Mouse (Mus musculus) CD4-positive, CD25-positive, alpha-beta regulatory T cell (primary cell): ENCODE data around the gene Tm4sf19. TPM values are rescaled to one million over a fixed set of nuclear protein-coding genes. Genes with fewer than 3 reads are reported as not detected.

Experiments
- polyA plus RNA-seq: library from polyadenylated mRNA; unstranded; fragments of 100-300 nt; shearing (Covaris generic); gene quantifications from one replicate; pipeline ENCODE4 v1.2.1, GENCODE M21; 2017

The Tm4sf19 gene
- not detected for polyA plus RNA-seq

DNA sequence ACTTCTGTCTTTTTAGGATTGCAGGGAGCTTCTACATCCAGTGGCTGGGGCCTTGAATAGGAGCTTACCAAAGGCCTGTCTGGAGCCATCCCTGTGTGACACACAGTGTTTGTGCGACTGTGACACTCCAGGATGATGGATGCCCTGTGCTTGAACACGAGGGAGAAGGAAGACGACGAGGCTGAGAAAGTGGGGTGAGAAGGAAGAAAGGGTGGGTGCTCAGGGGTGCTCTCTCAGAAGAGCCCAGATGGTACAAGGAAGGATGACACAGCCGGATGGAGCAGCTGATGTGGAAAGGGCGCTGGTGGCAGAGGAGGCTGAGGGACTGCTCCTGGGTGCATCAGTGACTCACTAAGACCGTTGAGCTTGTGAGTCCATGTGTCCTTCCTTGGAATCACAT, at the start of gene Tm4sf19:
Tm4sf19 (plus strand) TSS at position 240 of the 400 bp plus-strand sequence.

DNA sequence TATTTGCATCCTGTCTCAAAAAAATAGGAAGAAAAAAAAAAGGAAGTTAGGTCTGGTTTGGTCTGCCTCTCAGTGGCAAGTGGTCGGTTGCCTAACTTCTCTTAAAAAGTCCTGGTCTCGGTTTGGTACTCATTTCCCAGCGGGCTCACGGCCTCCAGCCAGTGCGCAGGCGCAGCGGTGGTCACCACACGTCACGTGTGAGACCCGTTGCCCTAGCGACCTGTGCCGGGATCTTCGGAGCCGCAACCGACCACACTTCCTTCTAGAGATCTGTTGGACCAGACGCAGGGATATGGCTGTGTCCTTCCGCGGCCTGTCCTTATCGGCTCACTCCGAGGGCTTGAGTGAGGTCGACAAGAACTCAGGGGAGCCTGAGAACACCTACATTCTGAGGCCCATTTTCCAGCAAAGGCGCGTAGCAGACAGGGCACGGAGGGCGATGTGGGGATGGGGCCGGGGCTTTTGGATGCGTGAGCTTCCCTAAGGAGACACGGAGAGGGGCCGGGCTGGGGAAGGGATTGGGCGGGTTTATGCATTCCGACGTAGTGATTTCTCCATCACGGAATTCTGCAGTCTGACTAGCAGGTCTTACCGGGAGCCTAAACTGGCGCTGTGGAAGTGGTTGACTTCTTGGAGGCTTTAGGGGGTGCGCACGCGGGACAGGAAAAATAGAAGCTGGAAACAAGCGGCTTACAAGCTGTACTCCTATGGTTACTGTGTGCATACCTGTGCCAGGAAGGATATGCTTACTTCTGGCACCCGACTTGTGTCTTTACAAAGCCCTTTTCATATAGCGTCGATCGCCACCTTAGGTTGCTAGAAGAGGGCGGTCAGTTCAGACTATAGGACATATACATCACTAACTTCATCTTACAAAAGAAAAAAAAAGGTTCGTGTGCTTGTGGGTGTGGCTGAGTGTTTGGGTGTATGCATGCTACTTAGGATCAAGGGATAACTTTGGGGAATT, 19.5 kb downstream of the Tm4sf19 start, which contains the start of gene Tctex1d2:
Tctex1d2 (plus strand) TSS at position 186 of the 967 bp plus-strand sequence.

DNA sequence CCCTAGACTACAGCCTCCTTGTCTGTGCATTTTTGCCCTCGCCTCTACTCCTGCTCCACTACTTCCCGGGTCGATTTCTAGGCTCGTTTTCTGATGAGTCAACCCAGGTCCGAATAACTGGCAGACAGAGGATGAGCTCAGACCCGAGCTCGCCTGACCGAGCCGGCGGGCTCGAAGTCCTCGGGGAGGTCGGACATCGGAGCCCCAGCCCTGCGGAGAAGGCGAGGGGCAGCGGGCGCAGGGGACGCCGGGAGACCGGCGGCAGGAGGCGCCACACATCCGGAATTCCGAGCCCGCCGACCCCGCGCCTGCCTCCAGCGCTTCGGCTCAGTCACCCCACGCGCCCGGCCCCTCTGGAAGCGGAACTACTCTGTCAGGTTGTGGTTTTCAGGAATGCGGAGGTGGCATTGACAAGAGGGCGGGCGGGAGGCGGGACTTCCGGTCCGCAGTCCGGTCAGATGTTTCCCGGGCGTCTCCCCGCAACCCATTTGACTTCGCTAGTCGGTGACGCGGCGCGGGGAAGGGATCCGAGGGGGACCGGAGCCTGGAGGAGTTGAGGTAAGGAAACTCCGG, 30.3 kb downstream of the Tm4sf19 start, which contains the start of gene Pcyt1a:
Pcyt1a (plus strand) TSS at position 448 of the 573 bp plus-strand sequence.

Other genes with a start within 250 kb of the Tm4sf19 start
- 100.0 TPM for gene Nrros, start 234.9 kb upstream of the Tm4sf19 start, polyA plus RNA-seq
- gene Bex6, start 220.7 kb upstream of the Tm4sf19 start, polyA plus RNA-seq: not detected
- 15.2 TPM for gene Fbxo45, start 153.3 kb upstream of the Tm4sf19 start, polyA plus RNA-seq
- gene Wdr53, start 153.3 kb upstream of the Tm4sf19 start, polyA plus RNA-seq: 20.8 TPM
- gene Smco1, start 129.0 kb upstream of the Tm4sf19 start, polyA plus RNA-seq: not detected
- gene Rnf168, start 123.0 kb upstream of the Tm4sf19 start, polyA plus RNA-seq: 23.2 TPM
- 24.5 TPM for gene Ubxn7, start 68.2 kb upstream of the Tm4sf19 start, polyA plus RNA-seq
- 2.2 TPM for gene Tctex1d2, start 19.2 kb downstream of the Tm4sf19 start, polyA plus RNA-seq
- gene Pcyt1a, start 30.4 kb downstream of the Tm4sf19 start, polyA plus RNA-seq: 10.5 TPM
- 0.12 TPM for gene Slc51a, start 87.4 kb downstream of the Tm4sf19 start, polyA plus RNA-seq
- gene Zdhhc19, start 95.8 kb downstream of the Tm4sf19 start, polyA plus RNA-seq: not detected
- 28.8 TPM for gene Tfrc, start 208.4 kb downstream of the Tm4sf19 start, polyA plus RNA-seq
- 20.3 TPM for gene Tnk2, start 243.4 kb downstream of the Tm4sf19 start, polyA plus RNA-seq